Comparison of ENCODE assay signal across 26 mouse cellular contexts in genomic region chr10:117585600-117586299, GRCm38 (mm10). TPM values are rescaled to one million over a fixed set of nuclear protein-coding genes. Genes with fewer than 3 reads are reported as not detected.
"Had no signal": no experiment of that assay in that cellular context is flagged by ENCODE, and none has a peak within 500 bp of the region (broad histone marks: within the 10 kb centered on the region; RNA-seq: fewer than 3 reads in every experiment).

No protein-coding gene starts in this region.

- H3K4me1 ChIP-seq: forebrain, embryonic 12.5 days; forebrain, embryonic 13.5 days; forebrain, embryonic 15.5 days; heart, embryonic 10.5 days had no signal

- H3K4me2 ChIP-seq: embryonic facial prominence, embryonic 12.5 days; embryonic facial prominence, embryonic 13.5 days; embryonic facial prominence, embryonic 15.5 days; forebrain, embryonic 12.5 days; forebrain, embryonic 13.5 days; forebrain, embryonic 15.5 days had no signal

- H3K9me3 ChIP-seq: embryonic facial prominence, embryonic 10.5 days; embryonic facial prominence, embryonic 12.5 days; embryonic facial prominence, embryonic 13.5 days; embryonic facial prominence, embryonic 15.5 days; forebrain, embryonic 10.5 days; forebrain, embryonic 12.5 days; forebrain, embryonic 13.5 days; forebrain, embryonic 15.5 days; heart, embryonic 10.5 days had no signal

- H3K27me3 ChIP-seq: embryonic facial prominence, embryonic 12.5 days; embryonic facial prominence, embryonic 13.5 days; embryonic facial prominence, embryonic 15.5 days; forebrain, embryonic 12.5 days; forebrain, embryonic 13.5 days; forebrain, embryonic 15.5 days had no signal

- H3K9ac ChIP-seq: embryonic facial prominence, embryonic 12.5 days; embryonic facial prominence, embryonic 13.5 days; embryonic facial prominence, embryonic 15.5 days; forebrain, embryonic 12.5 days; forebrain, embryonic 13.5 days; forebrain, embryonic 15.5 days; forebrain, postnatal 0 days had no signal

- DNase-seq: cerebellum, adult 9-11 months; cerebellum, postnatal 10 days; cerebellum, postnatal 14 days; cerebellum, postnatal 25 days; cerebellum, postnatal 36 days; embryo, embryonic 11 days; forebrain, postnatal 0 days; gastrocnemius, adult 2 months; gastrocnemius, postnatal 14 days; gastrocnemius, postnatal 25 days; gastrocnemius, postnatal 36 days; heart, adult 11 months; heart, adult 18-20 months; heart, adult 2 months had no signal

- ATAC-seq: forebrain, embryonic 13.5 days; forebrain, embryonic 14.5 days; forebrain, embryonic 15.5 days; forebrain, embryonic 16.5 days; forebrain, postnatal 0 days had no signal

- H3K36me3 ChIP-seq: embryonic facial prominence, embryonic 10.5 days; embryonic facial prominence, embryonic 12.5 days; embryonic facial prominence, embryonic 13.5 days; embryonic facial prominence, embryonic 15.5 days; forebrain, embryonic 10.5 days; forebrain, embryonic 12.5 days; forebrain, embryonic 15.5 days; heart, embryonic 10.5 days had no signal

- H3K4me3 ChIP-seq: embryonic facial prominence, embryonic 10.5 days; embryonic facial prominence, embryonic 12.5 days; embryonic facial prominence, embryonic 13.5 days; embryonic facial prominence, embryonic 15.5 days; erythroblast, embryonic 14.5 days; forebrain, embryonic 10.5 days; forebrain, embryonic 12.5 days; forebrain, embryonic 13.5 days; forebrain, embryonic 15.5 days; gastrocnemius, adult 2 months; heart, adult 2 months; heart, embryonic 10.5 days had no signal

- H3K27ac ChIP-seq: embryonic facial prominence, embryonic 10.5 days; embryonic facial prominence, embryonic 12.5 days; embryonic facial prominence, embryonic 13.5 days; embryonic facial prominence, embryonic 15.5 days; forebrain, embryonic 10.5 days; forebrain, embryonic 12.5 days; forebrain, embryonic 13.5 days; forebrain, embryonic 15.5 days; gastrocnemius, adult 2 months; heart, adult 2 months; heart, embryonic 10.5 days had no signal

RNA-seq across cellular contexts. Expression of gene Cpm, which starts 43.5 kb away (rescaled TPM):
- polyA plus RNA-seq: erythroblast, embryonic 14.5 days had no signal
